Mouse (Mus musculus) cerebellum, adult 2 months (tissue): ENCODE measurements at regions not wholly inside any gene's neighbourhood (a gene's known extent, or its start where the extent isn't known, plus 50 kb on each side); places are given as distances from the start of the nearest gene placed in this dataset.

Experiments
- CTCF ChIP-seq: fragments of 200-500 bp; IDR thresholded peaks from 2 replicates; pipeline ENCODE4 v1.5.1; 2011; ENCODE audit warnings: low read depth, mild to moderate bottlenecking, control low read depth, low read length, moderate library complexity, borderline replicate concordance; ENCODE audit not compliant: insufficient read depth
- POLR2A ChIP-seq: fragments of 200-500 bp; IDR thresholded peaks from 2 replicates; pipeline ENCODE4 v1.6.1; 2011; ENCODE audit warnings: low read length, control low read depth, borderline replicate concordance; ENCODE audit not compliant: insufficient read depth

GRCm38 (mm10) chr10:111778111-111778510, 194.4 kb upstream of the Krr1 start:
- no peak for TF ChIP-seq CTCF
- TF ChIP-seq POLR2A: no peak
